Mouse (Mus musculus): ENCODE results near the gene Mast2.

The Mast2 gene

GRCm38 (mm10) chr4:116411401-116411800, 52.6 kb downstream of the Mast2 start:
- DNase-seq (ENCODE audit: low read depth, low spot score), result no peak

GRCm38 (mm10) chr4:116406668-116407067, 57.3 kb downstream of the Mast2 start:
- DNase-seq (ENCODE audit: low read depth, low spot score), result no peak

- DNase-seq (ENCODE audit: low read depth, low spot score), result no peak
These were observed 58.0 kb downstream of the Mast2 start for GRCm38 (mm10) chr4:116405955-116406351.

DNA sequence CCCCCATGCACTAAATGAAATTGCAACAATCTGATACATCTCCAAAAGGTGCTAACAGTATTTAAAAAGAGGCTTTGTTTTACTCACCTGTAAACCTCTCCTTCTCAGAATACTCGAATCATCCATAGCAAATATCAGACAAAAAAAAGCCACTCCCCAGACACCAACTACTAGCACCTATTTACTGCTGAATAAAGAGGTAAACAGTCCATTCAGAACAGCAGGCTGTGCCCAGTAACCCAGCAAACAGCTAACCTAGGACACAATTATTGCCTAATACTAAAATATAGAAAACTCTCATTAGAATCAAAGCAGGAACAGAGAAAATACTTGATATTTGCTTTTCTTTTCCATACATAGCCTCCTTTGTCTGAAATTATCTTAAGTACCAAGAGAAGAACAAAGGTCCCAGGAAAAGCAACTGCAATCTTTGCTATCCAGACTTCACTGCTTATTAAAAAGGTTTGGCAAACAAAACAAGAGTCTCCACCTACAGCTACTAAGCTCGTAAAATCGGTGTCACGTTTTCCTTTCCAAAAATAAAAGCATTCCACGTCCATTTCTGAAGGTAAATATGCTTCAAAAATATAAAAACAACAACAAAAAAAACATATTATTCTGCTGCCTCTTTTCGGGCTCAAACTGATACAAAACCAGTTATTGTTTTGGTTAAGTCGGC, 58.6 kb downstream of the Mast2 start:
- no peak for DNase-seq (ENCODE audit: low read depth, low spot score)

DNA sequence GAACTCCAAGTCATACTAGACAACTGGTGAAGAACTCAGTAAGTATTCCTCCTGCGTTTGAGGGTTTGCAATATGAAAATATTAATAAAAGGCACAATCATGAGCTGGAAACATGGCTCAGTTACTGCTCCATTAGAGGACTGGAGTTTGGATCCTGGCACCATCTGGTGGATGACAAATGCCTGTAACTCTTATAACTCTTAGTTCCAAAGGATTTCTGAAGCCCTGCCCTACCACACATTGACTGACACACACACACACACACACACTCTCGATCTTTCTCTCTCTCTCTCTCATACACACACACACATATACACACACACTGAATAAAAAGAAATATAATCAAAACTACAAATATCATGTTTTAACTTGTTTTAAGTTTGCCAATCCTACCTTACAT, 60.1 kb downstream of the Mast2 start:
- no peak for DNase-seq (ENCODE audit: low read depth, low spot score)

DNA sequence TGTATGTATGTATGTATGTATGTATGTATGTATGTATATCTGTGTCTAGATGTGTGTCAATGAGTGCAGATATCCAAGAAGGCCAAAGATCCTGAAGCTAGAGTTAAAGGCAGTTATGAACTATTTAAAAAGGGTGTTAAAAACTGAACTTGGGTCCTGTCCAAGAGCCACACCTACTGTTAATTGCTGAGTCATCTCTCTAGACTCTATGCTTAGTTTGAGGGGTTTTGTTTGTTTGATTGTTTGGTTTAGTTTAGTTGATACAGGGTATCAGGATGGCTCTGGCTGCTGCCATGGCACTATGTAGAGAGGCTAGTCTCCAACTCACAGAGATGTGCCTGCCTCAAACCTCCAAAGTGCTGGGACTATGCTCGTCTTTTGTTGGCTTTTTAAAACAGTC, 61.3 kb downstream of the Mast2 start:
- DNase-seq (ENCODE audit: low read depth, low spot score), result peak; percentile 53

DNA sequence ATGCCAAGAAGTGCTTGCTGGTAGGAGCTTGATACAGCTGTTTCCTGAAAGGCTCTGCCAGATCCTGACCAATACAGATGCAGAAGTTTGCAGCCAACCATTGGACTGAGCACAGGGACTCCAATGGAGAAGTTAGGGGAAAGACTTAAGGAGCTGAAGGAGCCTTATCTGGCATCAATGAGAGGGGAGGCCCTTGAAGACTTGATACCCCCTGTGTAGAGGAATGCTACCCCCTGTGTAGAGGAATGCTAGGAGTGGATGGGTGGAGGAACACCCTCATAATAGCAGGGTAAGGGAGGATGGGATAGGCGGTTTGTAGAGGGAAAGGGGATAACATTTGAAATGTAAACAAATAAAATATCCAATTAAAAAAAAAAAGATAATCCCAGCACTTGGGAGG, 65.9 kb downstream of the Mast2 start:
- DNase-seq (ENCODE audit: low read depth, low spot score), result no peak

GRCm38 (mm10) chr4:116377973-116378667, 85.9 kb downstream of the Mast2 start:
- DNase-seq (ENCODE audit: low read depth, low spot score), result no peak

DNA sequence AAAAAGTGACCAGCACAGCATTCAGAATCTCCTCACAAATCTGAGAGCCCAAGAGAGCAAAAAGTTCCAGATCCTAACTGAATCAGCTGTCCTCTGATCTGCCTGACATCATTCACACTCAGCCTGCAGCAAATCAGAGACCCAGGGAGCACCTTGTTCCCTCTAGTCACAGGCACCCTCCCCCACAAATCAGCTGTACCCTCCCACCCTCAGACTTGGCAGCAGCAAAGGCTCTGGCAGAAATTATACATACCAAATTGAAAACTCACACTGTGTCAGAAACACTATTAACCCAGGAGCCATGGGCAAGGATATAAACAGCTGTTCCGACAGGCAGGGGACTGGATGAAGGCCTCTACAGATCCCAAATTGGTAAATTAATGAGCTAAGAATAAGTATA, 92.3 kb downstream of the Mast2 start:
- no peak for DNase-seq (ENCODE audit: low read depth, low spot score)

DNA sequence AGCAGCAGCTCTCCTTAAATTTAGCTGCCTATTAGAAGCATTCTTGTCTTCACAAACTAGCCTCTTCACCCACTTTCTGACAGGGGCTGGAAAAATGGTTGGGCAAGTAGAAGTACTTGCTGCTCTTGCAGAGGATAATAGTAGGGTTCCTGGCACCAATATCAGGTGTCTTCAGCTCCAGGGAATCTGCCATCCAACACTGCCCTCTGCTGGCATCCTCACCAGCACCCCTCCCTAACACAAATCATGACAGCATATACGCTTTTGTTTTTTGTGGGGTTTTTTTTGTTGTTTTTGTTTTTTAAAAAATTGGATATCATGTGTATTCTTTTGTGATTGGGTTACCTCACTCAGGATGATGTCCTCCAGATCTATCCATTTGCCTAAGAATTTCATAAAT, 105.9 kb downstream of the Mast2 start:
- no peak for DNase-seq (ENCODE audit: low read depth, low spot score)

DNA sequence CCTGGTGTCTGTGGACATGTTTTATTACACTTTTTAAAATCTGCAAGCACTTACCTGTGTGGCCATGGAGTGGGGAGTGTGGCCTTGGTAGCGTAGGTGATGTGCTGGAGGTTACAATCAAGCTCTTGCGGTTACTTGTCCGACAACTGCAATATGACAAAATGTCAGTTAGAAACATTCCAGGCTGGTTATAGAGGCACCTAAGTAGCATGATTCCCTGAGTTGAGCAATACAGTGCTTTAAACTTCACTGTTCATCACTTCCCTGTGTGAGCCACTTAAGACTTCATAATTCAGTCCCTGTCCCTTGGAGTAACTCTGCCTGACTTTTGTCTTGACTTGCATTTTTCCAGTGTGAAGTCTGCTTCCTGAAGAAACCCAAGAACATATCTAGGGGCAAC, 111.1 kb downstream of the Mast2 start:
- DNase-seq (ENCODE audit: low read depth, low spot score), result no peak

DNA sequence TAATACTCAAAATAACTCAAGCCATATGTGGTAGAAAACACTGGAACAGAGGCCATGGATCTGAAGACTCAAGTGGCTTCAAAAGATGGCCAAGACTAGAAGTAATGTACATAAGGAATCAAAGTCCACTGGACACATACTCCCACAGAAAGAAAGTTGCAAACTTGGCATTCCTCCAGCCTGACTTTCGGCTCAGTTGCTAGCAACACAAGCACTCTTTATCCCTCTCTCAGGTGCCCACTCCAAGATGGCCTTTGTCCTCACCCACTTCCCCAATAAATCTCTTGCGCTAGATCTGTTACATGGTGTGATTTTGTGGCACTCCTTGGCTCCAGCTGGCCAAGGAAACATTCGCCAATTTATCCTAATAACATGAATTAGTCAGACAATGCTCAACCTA, 111.5 kb downstream of the Mast2 start:
- DNase-seq (ENCODE audit: low read depth, low spot score), result no peak

DNA sequence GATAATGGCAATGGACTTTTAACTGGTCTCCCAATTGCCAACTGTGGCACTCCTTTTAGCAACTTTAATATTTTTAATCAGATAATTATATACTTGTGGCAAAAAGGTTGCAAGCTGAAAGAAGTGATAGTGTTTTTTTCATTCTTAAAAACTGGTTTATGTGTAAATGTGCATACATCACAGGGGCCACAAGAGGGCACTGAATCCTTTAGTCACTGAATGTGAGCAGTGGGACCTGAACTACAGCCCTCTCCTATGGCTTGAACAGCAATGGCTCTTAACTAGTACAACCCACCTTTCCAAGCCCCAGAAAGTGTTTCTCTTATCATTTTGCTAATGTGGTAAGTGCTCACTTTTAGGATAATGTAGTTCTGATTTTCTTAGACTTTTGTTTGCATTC, 121.9 kb downstream of the Mast2 start:
- DNase-seq (ENCODE audit: low read depth, low spot score), result peak; percentile 3

DNA sequence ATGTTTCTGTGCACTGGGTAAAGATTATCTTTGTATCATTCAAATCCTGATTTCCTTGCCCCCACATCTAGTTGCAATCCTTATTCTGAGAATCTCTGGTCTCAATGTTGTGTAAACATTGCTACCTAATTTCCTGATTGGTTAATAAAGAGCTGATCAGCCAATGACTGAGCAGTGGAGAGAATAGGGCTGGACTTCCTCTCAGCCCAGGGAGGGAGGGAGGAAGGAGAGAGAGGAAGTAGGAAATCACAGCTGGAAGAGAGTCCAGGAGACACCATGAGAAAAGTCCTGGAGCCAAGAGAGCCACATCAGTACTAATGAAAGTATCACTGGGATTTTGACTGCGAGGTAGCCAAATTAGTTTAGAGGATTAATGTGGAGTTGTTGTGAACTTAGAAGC, 127.7 kb downstream of the Mast2 start:
- DNase-seq (ENCODE audit: low read depth, low spot score), result no peak

DNA sequence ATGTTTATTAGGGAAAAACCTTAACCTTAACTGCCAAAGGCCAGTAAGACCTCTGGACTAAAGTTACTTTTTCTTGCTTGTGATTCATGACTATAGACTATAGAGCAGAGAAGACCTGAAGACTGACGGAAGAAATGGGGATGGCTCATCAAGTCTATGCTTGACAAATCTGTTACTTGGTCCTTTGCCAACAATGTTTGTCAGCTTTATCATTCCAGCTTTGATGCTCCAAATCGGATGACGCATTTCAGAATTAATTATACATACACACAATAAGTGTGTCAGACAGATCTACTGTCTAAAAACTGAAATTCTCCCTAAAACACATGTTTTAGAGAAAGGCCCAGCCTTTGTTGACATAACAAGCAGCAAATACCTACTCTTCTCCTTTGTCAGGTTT, 134.7 kb downstream of the Mast2 start:
- DNase-seq (ENCODE audit: low read depth, low spot score), result no peak

GRCm38 (mm10) chr4:116322127-116322526, 141.9 kb downstream of the Mast2 start:
- no peak for DNase-seq (ENCODE audit: low read depth, low spot score)

DNA sequence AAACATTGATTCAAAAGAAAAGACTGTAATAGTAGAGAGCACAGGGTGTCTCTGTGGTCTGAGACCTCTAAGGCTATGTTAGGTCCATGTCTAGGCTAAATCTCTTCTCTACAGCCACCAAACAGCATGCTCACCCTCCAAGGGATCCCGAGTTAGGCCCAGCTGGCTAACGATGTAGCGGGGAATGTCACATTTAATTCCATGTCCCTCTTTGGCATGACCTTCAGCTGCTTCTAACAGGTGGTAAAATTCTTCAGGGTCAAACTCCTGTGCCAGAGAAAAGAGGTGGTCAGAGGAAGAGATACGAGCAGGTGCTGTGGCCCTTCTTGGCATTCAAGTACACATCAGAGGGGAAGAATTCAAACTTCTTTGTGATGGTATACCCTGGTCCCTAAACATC, 146.4 kb downstream of the Mast2 start:
- no peak for DNase-seq (ENCODE audit: low read depth, low spot score)

- no peak for DNase-seq (ENCODE audit: low read depth, low spot score)
These were observed 159.4 kb downstream of the Mast2 start for GRCm38 (mm10) chr4:116304551-116304950.

DNA sequence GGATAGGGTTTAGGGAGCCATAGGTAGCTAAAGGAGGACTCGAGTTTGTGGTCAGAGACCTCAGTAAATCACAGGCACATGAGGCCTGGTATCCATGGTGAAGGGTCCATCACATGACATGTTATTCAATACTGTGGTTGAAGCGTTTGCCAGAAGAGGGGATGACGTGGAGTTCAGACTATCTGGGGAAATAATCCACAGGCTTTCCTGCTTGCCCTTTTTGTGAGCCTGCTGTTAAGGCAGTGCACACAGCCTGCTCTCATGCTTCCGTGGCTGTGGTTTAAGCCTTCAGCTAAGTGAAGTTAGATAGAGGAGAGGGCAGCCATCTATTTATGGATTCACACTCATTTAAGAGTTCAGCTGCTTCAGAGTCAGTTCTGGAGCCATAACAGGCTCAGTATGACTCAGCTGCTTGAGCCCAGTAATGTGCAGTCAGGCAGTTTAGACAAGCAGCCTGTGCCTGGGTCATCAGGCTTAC, 163.1 kb downstream of the Mast2 start:
- no peak for DNase-seq (ENCODE audit: low read depth, low spot score)

DNA sequence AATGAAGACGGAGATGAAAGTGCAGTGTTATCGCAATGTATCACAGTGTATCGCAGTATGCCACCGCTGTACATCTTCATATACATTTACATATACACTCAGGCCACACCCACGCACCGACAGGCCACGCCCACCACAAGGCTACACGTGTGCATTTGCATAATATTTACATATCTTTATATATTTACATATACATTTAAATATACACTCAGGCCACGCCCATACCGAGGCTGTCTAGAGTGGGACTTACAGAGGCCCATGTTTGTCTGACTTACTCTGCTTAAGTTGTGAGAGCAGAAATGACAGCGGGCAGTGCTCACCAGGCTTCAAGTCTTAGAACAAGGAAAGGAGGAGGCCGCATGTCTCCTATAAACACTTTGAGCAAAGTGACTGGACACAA, 170.7 kb downstream of the Mast2 start:
- DNase-seq (ENCODE audit: low read depth, low spot score), result peak; percentile 4

DNA sequence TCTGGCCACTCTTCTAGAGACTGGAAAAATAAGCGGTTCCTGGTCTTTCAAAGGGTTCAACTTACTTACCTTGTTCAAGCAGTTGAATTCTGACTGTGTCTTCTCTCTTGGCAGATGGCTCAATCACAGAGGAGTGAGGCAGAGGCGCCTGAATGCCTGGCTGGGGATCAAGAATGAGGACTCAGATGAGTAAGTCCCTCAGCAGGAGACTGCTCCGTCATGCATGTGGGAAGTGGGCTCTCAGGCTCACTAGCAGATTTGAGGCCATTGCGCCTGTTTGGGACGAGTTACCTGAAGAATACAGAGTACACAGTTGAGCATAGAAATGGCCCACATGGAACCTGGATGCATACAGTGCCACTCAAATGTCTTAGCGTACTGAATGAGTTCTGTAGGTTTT, 172.4 kb downstream of the Mast2 start:
- DNase-seq (ENCODE audit: low read depth, low spot score), result no peak

GRCm38 (mm10) chr4:116282211-116282610, 181.8 kb downstream of the Mast2 start:
- DNase-seq (ENCODE audit: low read depth, low spot score), result no peak

DNA sequence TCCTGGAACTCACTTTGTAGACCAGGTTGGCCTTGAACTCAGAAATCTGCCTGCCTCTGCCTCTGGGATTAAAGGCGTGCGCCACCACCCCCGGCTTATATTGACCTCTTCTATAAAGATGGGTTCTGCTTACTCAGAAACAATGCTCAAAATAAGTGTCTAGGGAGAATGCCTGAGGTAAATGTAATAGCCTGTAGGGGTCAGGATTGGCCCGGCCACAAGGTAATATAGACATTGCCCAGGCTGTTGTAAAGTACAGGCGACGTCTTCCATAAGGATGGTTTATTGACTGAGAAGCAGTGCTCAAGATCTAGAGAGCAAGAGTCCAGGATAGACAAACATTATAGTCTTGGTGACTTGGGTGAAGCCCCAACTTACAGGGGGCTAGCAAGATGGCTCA, 195.8 kb downstream of the Mast2 start:
- DNase-seq (ENCODE audit: low read depth, low spot score), result no peak
